Mouse (Mus musculus) stomach, postnatal 0 days (tissue): ENCODE results near the gene Akp3. TPM values are rescaled to one million over a fixed set of nuclear protein-coding genes. Genes with fewer than 3 reads are reported as not detected.

Experiments used
- ATAC-seq: fragments of 200-750 bp; cut with Nextera tagmentation; 2 replicates; pipeline ENCODE4 v1.8.0; 2017; ENCODE audit not compliant: low FRiP score, low TSS enrichment
- DNase-seq: peaks from one replicate; pipeline ENCODE4 v3.0.0-alpha.2; 2016; ENCODE audit warnings: low spot score
- H3K27ac ChIP-seq: fragments of 300-500 bp; sonication (generic); replicated peaks from 2 replicates; pipeline ENCODE4 v1.5.1; 2014; ENCODE audit warnings: mild to moderate bottlenecking, control low read depth
- H3K27me3 ChIP-seq: fragments of 300-500 bp; sonication (generic); 2 replicates; pipeline ENCODE4 v1.6.1; 2014; ENCODE audit warnings: low read length; ENCODE audit not compliant: control insufficient read depth, insufficient read depth
- H3K36me3 ChIP-seq: fragments of 300-500 bp; sonication (generic); 2 replicates; pipeline ENCODE4 v1.6.1; 2014; ENCODE audit warnings: low read length, mixed read lengths; ENCODE audit not compliant: control insufficient read depth, insufficient read depth
- H3K4me1 ChIP-seq: fragments of 300-500 bp; sonication (generic); replicated peaks from 2 replicates; pipeline ENCODE4 v1.6.1; 2014; ENCODE audit warnings: antibody characterized with exemption; ENCODE audit not compliant: control insufficient read depth, insufficient read depth
- H3K4me2 ChIP-seq: fragments of 300-500 bp; sonication (generic); replicated peaks from 2 replicates; pipeline ENCODE4 v1.6.1; 2014; ENCODE audit warnings: low read depth, mild to moderate bottlenecking, control low read depth, moderate library complexity
- H3K4me3 ChIP-seq: fragments of 300-500 bp; sonication (generic); 2 replicates; pipeline ENCODE4 v1.5.1; 2014; ENCODE audit warnings: low read depth, low read length, control low read depth
- H3K9ac ChIP-seq: fragments of 300-500 bp; sonication (generic); 2 replicates; pipeline ENCODE4 v1.6.1; 2014; ENCODE audit warnings: mild to moderate bottlenecking, low read length, control low read depth, mixed read lengths
- H3K9me3 ChIP-seq: fragments of 300-500 bp; sonication (generic); 2 replicates; pipeline ENCODE4 v1.6.1; 2016; ENCODE audit warnings: low read length; ENCODE audit not compliant: control insufficient read depth
- CTCF ChIP-seq: IDR thresholded peaks from 2 replicates; pipeline ENCODE4 v1.5.1; 2016; ENCODE audit warnings: antibody characterized with exemption, low read depth, mild to moderate bottlenecking, moderate library complexity
- EP300 ChIP-seq: optimal IDR thresholded peaks from 2 replicates; pipeline ENCODE3; 2016; ENCODE audit warnings: antibody characterized with exemption
- WGBS: fragments of 180-500 bp; shearing (Covaris S2); extraction: QIAGEN DNeasy Blood & Tissue Kit; methylation state at CpG from one replicate; pipeline ENCODE4 v1.1.7; 2014; 5-methylcytosine and 5-hydroxymethylcytosine counted together
- polyA plus RNA-seq: library from polyadenylated mRNA; unstranded; fragments of >200 nt; fragmentation: Nextera tagmentation; extraction: Ambion mirVana; gene quantifications from 2 replicates; pipeline ENCODE4 v1.2.1, GENCODE M21; 2015

The Akp3 gene
- polyA plus RNA-seq = 0.38 TPM in 1 of 2 replicates, not detected in the other

- no peaks in the 10 kb centered on the region for H3K4me1 ChIP-seq
- 64% methylated on average over 6 of the region's 6 CpGs for WGBS
- TF ChIP-seq CTCF (no peak), EP300 (no peak)
Observed at GRCm38 (mm10) chr1:87124673-87125072, at the start of gene Akp3. TSS of gene Akp3 (plus strand) at chr1:87124973.

GRCm38 (mm10) chr1:87086196-87086595 lies 38.6 kb upstream of the Akp3 start:
- no peak overlapping the region for H3K9ac ChIP-seq
- ATAC-seq (no peak), DNase-seq (no peak)
- no peaks in the 10 kb centered on the region for H3K27me3 ChIP-seq
- no peak overlapping the region for H3K4me2 ChIP-seq
- 65% methylated on average over 4 of the region's 4 CpGs for WGBS
- no peak overlapping the region for H3K27ac ChIP-seq
- H3K4me3 ChIP-seq = no peak overlapping the region
- H3K9me3 ChIP-seq = no peaks in the 10 kb centered on the region
- TF ChIP-seq EP300 (no peak), CTCF (no peak)
- no peaks in the 10 kb centered on the region for H3K36me3 ChIP-seq
- no peaks in the 10 kb centered on the region for H3K4me1 ChIP-seq

More at GRCm38 (mm10) chr1:87124673-87125072, at the start of gene Akp3:
- Histone ChIP-seq H3K27ac (no peak within 1 kb of the TSS), H3K9ac (no peak within 1 kb of the TSS), H3K9me3 (no peaks in the 10 kb centered on the region), H3K36me3 (no peaks in the 10 kb centered on the region), H3K27me3 (peaks cover 8% of the 10 kb centered on the region; the same call in 1 of the 2 replicates), H3K4me2 (no peak within 1 kb of the TSS), H3K4me3 (no peak within 1 kb of the TSS)
- DNase-seq (no peak), ATAC-seq (no peak)

GRCm38 (mm10) chr1:87086964-87087363 lies 37.8 kb upstream of the Akp3 start:
- no peak overlapping the region for H3K4me3 ChIP-seq
- 72% methylated on average over 17 of the region's 17 CpGs for WGBS
- ATAC-seq = 0 out of 2 replicates have a peak, but pooled peaks have one; percentile 38

GRCm38 (mm10) chr1:87089251-87089650 lies 35.5 kb upstream of the Akp3 start:
- 89% methylated on average over 11 of the region's 11 CpGs for WGBS
- no peak overlapping the region for H3K27ac ChIP-seq
- no peak for ATAC-seq
- no peak for DNase-seq
- H3K4me2 ChIP-seq = no peak overlapping the region
- H3K4me1 ChIP-seq = no peaks in the 10 kb centered on the region
- no peak for TF ChIP-seq CTCF
- TF ChIP-seq EP300 = no peak
- H3K9me3 ChIP-seq = no peaks in the 10 kb centered on the region
- H3K36me3 ChIP-seq = no peaks in the 10 kb centered on the region
- no peaks in the 10 kb centered on the region for H3K27me3 ChIP-seq
- no peak overlapping the region for H3K4me3 ChIP-seq
- H3K9ac ChIP-seq = no peak overlapping the region

More at GRCm38 (mm10) chr1:87086964-87087363, 37.8 kb upstream of the Akp3 start:
- Histone ChIP-seq H3K9ac (no peak overlapping the region), H3K4me2 (no peak overlapping the region), H3K4me1 (no peaks in the 10 kb centered on the region), H3K9me3 (no peaks in the 10 kb centered on the region), H3K36me3 (no peaks in the 10 kb centered on the region), H3K27ac (no peak overlapping the region), H3K27me3 (no peaks in the 10 kb centered on the region)
- no peak for DNase-seq
- TF ChIP-seq CTCF (peak; percentile 52), EP300 (no peak)

- Histone ChIP-seq H3K9me3 (no peaks in the 10 kb centered on the region), H3K4me1 (no peaks in the 10 kb centered on the region), H3K4me2 (no peak within 1 kb of the TSS), H3K36me3 (no peaks in the 10 kb centered on the region), H3K27ac (no peak within 1 kb of the TSS), H3K4me3 (no peak within 1 kb of the TSS), H3K9ac (no peak within 1 kb of the TSS), H3K27me3 (no peaks in the 10 kb centered on the region)
- ATAC-seq = no peak
- TF ChIP-seq EP300 = no peak
- no peak for TF ChIP-seq CTCF
- WGBS = 69% methylated on average over 4 of the region's 4 CpGs
- no peak for DNase-seq
Observed at GRCm38 (mm10) chr1:87089828-87090227, 34.9 kb upstream of the Akp3 start, which contains the start of gene Alppl2. TSS of gene Alppl2 (minus strand) at chr1:87089928.

GRCm38 (mm10) chr1:87095642-87096041 lies 29.1 kb upstream of the Akp3 start:
- Histone ChIP-seq H3K27ac (no peak overlapping the region), H3K9me3 (no peaks in the 10 kb centered on the region), H3K36me3 (no peaks in the 10 kb centered on the region), H3K4me3 (no peak overlapping the region), H3K4me2 (no peak overlapping the region), H3K27me3 (no peaks in the 10 kb centered on the region), H3K4me1 (no peaks in the 10 kb centered on the region), H3K9ac (no peak overlapping the region)
- WGBS = 80% methylated on average over 8 of the region's 8 CpGs
- ATAC-seq (no peak), DNase-seq (no peak)
- TF ChIP-seq EP300 = no peak
